In the genomic region with DNA sequence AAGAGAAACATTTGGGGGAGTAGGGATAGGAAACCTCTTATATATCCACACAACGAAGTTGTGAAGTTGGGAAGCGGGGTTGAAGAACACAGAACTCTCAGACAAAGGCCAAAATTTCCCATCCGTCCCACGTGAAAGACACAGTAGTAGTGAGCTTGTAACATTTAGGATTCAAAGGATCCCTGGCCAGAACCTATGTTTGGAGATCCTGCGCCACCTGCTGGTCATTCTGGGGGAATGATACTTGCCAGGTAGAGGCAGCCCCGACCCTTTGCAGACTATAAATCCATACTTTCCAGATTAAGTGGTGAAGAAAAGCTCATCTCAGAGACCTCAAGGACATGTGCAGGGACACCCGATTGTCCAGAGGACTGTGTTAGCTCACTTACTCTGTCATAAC, we compare ENCODE assay signal across 9 mouse cellular contexts. TPM values are rescaled to one million over a fixed set of nuclear protein-coding genes. Genes with fewer than 3 reads are reported as not detected.
DNase-seq lines count a peak whose midpoint lies in the region; ATAC-seq and TF ChIP-seq lines count a peak whose summit lies in the region.
"Had no signal": no experiment of that assay in that cellular context is flagged by ENCODE, and none has a peak within 500 bp of the region (broad histone marks: within the 10 kb centered on the region; RNA-seq: fewer than 3 reads in every experiment).

No protein-coding gene starts in this region.

- intact Hi-C loops in heart, postnatal 25 days (cut with DNase I), result loop anchor here (1.0 to 2.0 kb wide), 3 partner anchors 123 to 282 kb away; no protein-coding TSS in a partner anchor

- peak; percentile 67 for TF ChIP-seq CTCF in ES-Bruce4 (IDR thresholded peaks at IDR 0.05; ENCODE audit: low read depth, low read length)
- 0 out of 2 replicates have a peak, but pooled peaks have one; percentile 13 for TF ChIP-seq CTCF in olfactory bulb, adult 2 months (IDR thresholded peaks at IDR 0.05; ENCODE audit: insufficient read depth, low read depth, low read length)

- H3K9me3 ChIP-seq in ES-Bruce4 (replicated peaks; ENCODE audit: control insufficient read depth, insufficient read depth, low read length, poor library complexity, severe bottlenecking), result no peaks in the 10 kb centered on the region
- H3K9me3 ChIP-seq in forebrain, embryonic 14.5 days (replicated peaks; ENCODE audit: control insufficient read depth, low read length), result no peaks in the 10 kb centered on the region
- H3K9me3 ChIP-seq: liver, embryonic 15.5 days had no signal

- no peak for TF ChIP-seq POLR2A in ES-Bruce4 (IDR thresholded peaks at IDR 0.05; ENCODE audit: insufficient read depth, low read length)
- TF ChIP-seq POLR2A in olfactory bulb, adult 2 months (IDR thresholded peaks at IDR 0.05; ENCODE audit: insufficient read depth, low read depth, low read length), result no peak

- no peaks in the 10 kb centered on the region for H3K27me3 ChIP-seq in ES-Bruce4 (ENCODE audit: control insufficient read depth, insufficient read depth, low read length, poor library complexity, severe bottlenecking)
- no peaks in the 10 kb centered on the region for H3K27me3 ChIP-seq in forebrain, embryonic 14.5 days (replicated peaks; ENCODE audit: control insufficient read depth, insufficient read depth, low read length)
- H3K27me3 ChIP-seq: liver, embryonic 15.5 days had no signal

- no peak overlapping the region for H3K9ac ChIP-seq in ES-Bruce4 (ENCODE audit: low read depth, poor library complexity, severe bottlenecking)
- no peak overlapping the region for H3K9ac ChIP-seq in forebrain, embryonic 14.5 days (ENCODE audit: low read length)
- H3K9ac ChIP-seq: liver, embryonic 15.5 days had no signal

- no peak overlapping the region for H3K4me2 ChIP-seq in forebrain, embryonic 14.5 days (ENCODE audit: low read length)
- H3K4me2 ChIP-seq: liver, embryonic 15.5 days had no signal

- no peaks in the 10 kb centered on the region for H3K36me3 ChIP-seq in ES-Bruce4 (ENCODE audit: control insufficient read depth, insufficient read depth, low read length, poor library complexity, severe bottlenecking)
- H3K36me3 ChIP-seq in forebrain, embryonic 14.5 days (ENCODE audit: control insufficient read depth, insufficient read depth, low read length), result peaks cover 22% of the 10 kb centered on the region
- H3K36me3 ChIP-seq: liver, embryonic 15.5 days had no signal

- 12% methylated on average over 7 of the region's 7 CpGs for WGBS in forebrain, embryonic 14.5 days
- 7% methylated on average over 7 of the region's 7 CpGs for WGBS in large intestine, adult 2 months
- 9% methylated on average over 7 of the region's 7 CpGs for WGBS in olfactory bulb, adult 2 months

- peak; percentile 95 for ATAC-seq in forebrain, embryonic 14.5 days

- no peak for TF ChIP-seq EP300 in ES-Bruce4 (IDR thresholded peaks at IDR 0.05; ENCODE audit: insufficient read depth, low read depth, low read length)

- H3K27ac ChIP-seq in ES-Bruce4 (ENCODE audit: insufficient read depth, low read length), result no peak overlapping the region
- no peak overlapping the region for H3K27ac ChIP-seq in forebrain, embryonic 14.5 days (ENCODE audit: low read depth, low read length)
- no peak overlapping the region for H3K27ac ChIP-seq in olfactory bulb, adult 2 months (ENCODE audit: insufficient read depth, low read depth, low read length)

- peak; percentile 23 for DNase-seq in c-Kit-positive CD71-positive TER-119-negative erythroid progenitor cells, embryonic 14.5 days (ENCODE audit: low read depth)
- peak; percentile 88 for DNase-seq in forebrain, embryonic 14.5 days (ENCODE audit: low spot score)
- peak; percentile 36 for DNase-seq in heart, postnatal 25 days (ENCODE audit: low spot score)
- peak; percentile 68 for DNase-seq in large intestine, adult 2 months (ENCODE audit: low read depth, low spot score)
- DNase-seq in lung, adult 18-20 months, result peak; percentile 79 to 81
- peak; percentile 67 for DNase-seq in thymus, postnatal 0 days (ENCODE audit: low spot score)

- no peaks in the 10 kb centered on the region for H3K4me1 ChIP-seq in ES-Bruce4 (ENCODE audit: control insufficient read depth, insufficient read depth, low read length)
- no peaks in the 10 kb centered on the region for H3K4me1 ChIP-seq in forebrain, embryonic 14.5 days (ENCODE audit: control insufficient read depth, insufficient read depth, low read length)
- no peaks in the 10 kb centered on the region for H3K4me1 ChIP-seq in olfactory bulb, adult 2 months (ENCODE audit: control insufficient read depth, insufficient read depth, low read length)
- H3K4me1 ChIP-seq: liver, embryonic 15.5 days had no signal

- H3K4me3 ChIP-seq in ES-Bruce4 (ENCODE audit: low read depth, low read length), result no peak overlapping the region
- H3K4me3 ChIP-seq in forebrain, embryonic 14.5 days (ENCODE audit: low read depth, low read length), result no peak overlapping the region
- H3K4me3 ChIP-seq in olfactory bulb, adult 2 months (ENCODE audit: insufficient read depth, low read depth, low read length), result no peak overlapping the region
- H3K4me3 ChIP-seq: liver, embryonic 15.5 days had no signal

RNA-seq across cellular contexts. Expression of a gene that starts 14.1 kb away (rescaled TPM):
- 60.9 and 61.4 TPM in 2 replicates for polyA plus RNA-seq in ES-Bruce4 (2011; ENCODE audit: insufficient read depth, insufficient read length, low read depth, missing spikeins)
- polyA plus RNA-seq in forebrain, embryonic 14.5 days (2014; fragmentation: Nextera tagmentation; extraction: Ambion mirVana), result 6.5 and 7.6 TPM in 2 replicates
- 10 to 100 TPM; 16.4 to 17.3 TPM for total RNA-seq in heart, postnatal 25 days (2021)
- 1.6 and 4.6 TPM in 2 replicates for polyA plus RNA-seq in large intestine, adult 2 months (2012; rRNA removed)
- polyA plus RNA-seq in olfactory bulb, adult 2 months (2012; ENCODE audit: insufficient read depth, insufficient read length, low replicate concordance, missing spikeins), result not detected in 2 replicates
- 2.2 and 2.6 TPM in 2 replicates for polyA plus RNA-seq in thymus, postnatal 0 days (2015; fragmentation: Nextera tagmentation; extraction: Ambion mirVana)

RNA-seq across cellular contexts. Expression of a gene that starts 42.5 kb away (rescaled TPM):
- polyA plus RNA-seq in ES-Bruce4 (2011; ENCODE audit: insufficient read depth, insufficient read length, low read depth, missing spikeins), result 3.3 and 3.5 TPM in 2 replicates
- 10.3 and 10.6 TPM in 2 replicates for polyA plus RNA-seq in forebrain, embryonic 14.5 days (2014; fragmentation: Nextera tagmentation; extraction: Ambion mirVana)
- total RNA-seq in heart, postnatal 25 days (2021), result under 1 TPM; 0.16 to 0.20 TPM
- polyA plus RNA-seq in large intestine, adult 2 months (2012; rRNA removed), result 3.2 and 3.6 TPM in 2 replicates
- polyA plus RNA-seq in olfactory bulb, adult 2 months (2012; ENCODE audit: insufficient read depth, insufficient read length, low replicate concordance, missing spikeins), result 85.3 TPM in 1 of 2 replicates, not detected in the other
- polyA plus RNA-seq in thymus, postnatal 0 days (2015; fragmentation: Nextera tagmentation; extraction: Ambion mirVana), result 7.4 and 7.5 TPM in 2 replicates

Comparison
In these comparisons a context has a peak if more than half of its experiments do, and no peak if none do; other contexts are left out.
1. DNase-seq: peak in every context shown above with its lines; median percentile 88 in forebrain, embryonic 14.5 days; 80 in lung, adult 18-20 months; 68 in large intestine, adult 2 months; 67 in thymus, postnatal 0 days; 36 in heart, postnatal 25 days; 23 in c-Kit-positive CD71-positive TER-119-negative erythroid progenitor cells, embryonic 14.5 days.